Mouse (Mus musculus) midbrain, embryonic 14.5 days (tissue): Measurements from ENCODE around the gene Cul7. TPM values are rescaled to one million over a fixed set of nuclear protein-coding genes. Genes with fewer than 3 reads are reported as not detected.

Source experiments
- ATAC-seq: fragments of 200-750 bp; cut with Nextera tagmentation; 2 replicates; pipeline ENCODE4 v1.8.0; 2017; ENCODE audit warnings: moderate number of reproducible peaks, moderate library complexity; ENCODE audit not compliant: low FRiP score, low TSS enrichment
- DNase-seq: peaks from one replicate; pipeline ENCODE4 v3.0.0-alpha.2; 2015
- H3K27ac ChIP-seq: fragments of 300-500 bp; sonication (generic); replicated peaks from 2 replicates; pipeline ENCODE4 v1.5.1; 2014; ENCODE audit warnings: mild to moderate bottlenecking, low read depth, low read length, moderate library complexity
- H3K27me3 ChIP-seq: fragments of 300-500 bp; sonication (generic); 2 replicates; pipeline ENCODE4 v1.6.1; 2014; ENCODE audit warnings: low read length, control low read depth, mixed read lengths; ENCODE audit not compliant: control insufficient read depth, insufficient read depth
- H3K36me3 ChIP-seq: fragments of 300-500 bp; sonication (generic); 2 replicates; pipeline ENCODE4 v1.6.1; 2014; ENCODE audit warnings: low read length, control low read depth; ENCODE audit not compliant: control insufficient read depth, insufficient read depth
- H3K4me1 ChIP-seq: fragments of 300-500 bp; sonication (generic); 2 replicates; pipeline ENCODE4 v1.6.1; 2014; ENCODE audit warnings: mild to moderate bottlenecking, antibody characterized with exemption, low read length, control low read depth; ENCODE audit not compliant: control insufficient read depth, insufficient read depth
- H3K4me2 ChIP-seq: fragments of 300-500 bp; sonication (generic); 2 replicates; pipeline ENCODE4 v1.6.1; 2014; ENCODE audit warnings: mild to moderate bottlenecking, low read length, moderate library complexity
- H3K4me3 ChIP-seq: fragments of 300-500 bp; sonication (generic); replicated peaks from 2 replicates; pipeline ENCODE4 v1.5.1; 2014; ENCODE audit warnings: low read depth, low read length
- H3K9ac ChIP-seq: fragments of 300-500 bp; sonication (generic); replicated peaks from 2 replicates; pipeline ENCODE4 v1.6.1; 2014; ENCODE audit warnings: mild to moderate bottlenecking, low read length, moderate library complexity
- H3K9me3 ChIP-seq: fragments of 300-500 bp; sonication (generic); 2 replicates; pipeline ENCODE4 v1.6.1; 2016; ENCODE audit warnings: low read length, control low read depth, mixed read lengths; ENCODE audit not compliant: control insufficient read depth
- whole genome bisulfite sequencing: fragments of 180-500 bp; shearing (Covaris S2); extraction: QIAGEN DNeasy Blood & Tissue Kit; methylation state at CpG from one replicate; pipeline ENCODE4 v1.1.7; 2014; 5-methylcytosine and 5-hydroxymethylcytosine counted together
- polyA plus RNA-seq: library from polyadenylated mRNA; unstranded; fragments of >200 nt; fragmentation: Nextera tagmentation; extraction: Ambion mirVana; gene quantifications from 2 replicates; pipeline ENCODE4 v1.2.1, GENCODE M21; 2014

The Cul7 gene
- polyA plus RNA-seq, 1 experiment from 2014 or later = 32.3 TPM

DNA sequence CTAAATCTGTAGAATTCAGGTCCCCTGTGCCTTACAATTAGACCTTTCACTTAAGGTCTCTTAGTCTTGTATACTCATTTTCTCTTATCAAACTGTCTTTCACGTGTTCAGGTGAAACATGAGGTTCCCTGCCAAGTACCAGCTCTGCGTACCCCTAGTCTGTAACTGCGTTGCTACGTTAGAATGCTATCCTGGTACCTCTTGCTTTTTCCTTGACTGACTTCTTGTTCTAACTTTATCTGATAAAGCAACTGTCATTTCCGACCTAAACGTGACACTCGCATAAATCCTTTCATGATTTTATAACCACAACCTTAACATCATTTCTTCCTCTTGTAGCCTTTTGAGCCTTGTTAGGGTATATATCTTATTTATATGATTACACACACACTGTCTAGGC lies 62.3 kb downstream of the Cul7 start:
- Histone ChIP-seq H3K36me3 (peaks cover 32% of the 10 kb centered on the region), H3K27me3 (no peaks in the 10 kb centered on the region), H3K9ac (peak overlapping the region; percentile 80), H3K4me3 (peak overlapping the region; percentile 93), H3K4me2 (peak overlapping the region; percentile 99), H3K4me1 (peaks cover 16% of the 10 kb centered on the region), H3K27ac (no peak overlapping the region), H3K9me3 (no peaks in the 10 kb centered on the region)
- DNase-seq (no peak), ATAC-seq (no peak)
- WGBS = 83% methylated on average over 7 of the region's 7 CpGs

DNA sequence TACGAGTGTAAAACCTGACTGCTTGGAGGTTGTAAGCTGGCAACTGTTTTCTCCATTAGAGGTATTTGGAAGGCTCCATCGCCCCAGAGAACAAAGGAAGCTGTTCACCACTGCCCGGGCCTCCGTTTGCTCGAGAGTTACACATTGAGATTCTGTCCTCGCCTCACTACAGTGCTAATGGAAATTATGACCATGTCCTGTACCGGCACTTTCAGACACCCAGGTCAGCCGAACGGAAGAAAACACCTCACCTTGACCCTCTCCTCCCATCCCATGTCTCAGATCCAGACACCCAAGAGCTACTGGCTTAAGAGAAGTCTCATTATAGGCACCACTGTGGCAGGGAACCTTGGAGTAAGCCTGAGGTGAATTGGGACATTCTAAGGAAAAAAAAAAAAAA lies 63.7 kb downstream of the Cul7 start:
- no peak for DNase-seq
- H3K4me1 ChIP-seq = peaks cover 16% of the 10 kb centered on the region
- H3K4me2 ChIP-seq = no peak overlapping the region
- H3K27me3 ChIP-seq = no peaks in the 10 kb centered on the region
- no peak overlapping the region for H3K27ac ChIP-seq
- WGBS = 92% methylated on average over 9 of the region's 9 CpGs
- no peaks in the 10 kb centered on the region for H3K9me3 ChIP-seq
- no peak overlapping the region for H3K9ac ChIP-seq
- peaks cover 32% of the 10 kb centered on the region for H3K36me3 ChIP-seq
- H3K4me3 ChIP-seq = no peak overlapping the region
- no peak for ATAC-seq

Other genes starting within 250 kb of the Cul7 start
- 1.00 and 4.2 TPM in 2 replicates for gene Crip3, start 221.4 kb upstream of the Cul7 start, polyA plus RNA-seq
- not detected in 2 replicates for gene Slc22a7, start 211.9 kb upstream of the Cul7 start, polyA plus RNA-seq
- gene Ttbk1, start 162.7 kb upstream of the Cul7 start, polyA plus RNA-seq = 6.1 and 6.2 TPM in 2 replicates
- gene Dnph1, start 153.6 kb upstream of the Cul7 start, polyA plus RNA-seq = 17.2 and 20.4 TPM in 2 replicates
- gene Cul9, start 103.9 kb upstream of the Cul7 start, polyA plus RNA-seq = 13.6 and 20.6 TPM in 2 replicates
- gene Srf, start 94.2 kb upstream of the Cul7 start, polyA plus RNA-seq = 4.2 and 5.9 TPM in 2 replicates
- 19.6 and 20.0 TPM in 2 replicates for gene Ptk7, start 20.8 kb upstream of the Cul7 start, polyA plus RNA-seq
- 32.8 and 33.4 TPM in 2 replicates for gene Klc4, start 4.3 kb upstream of the Cul7 start, polyA plus RNA-seq
- gene Mrpl2, start 4.1 kb upstream of the Cul7 start, polyA plus RNA-seq = 73.2 and 78.0 TPM in 2 replicates
- 35.3 and 40.5 TPM in 2 replicates for gene Rrp36, start 24.0 kb downstream of the Cul7 start, polyA plus RNA-seq
- 240 and 297 TPM in 2 replicates for gene Mea1, start 28.5 kb downstream of the Cul7 start, polyA plus RNA-seq
- 141 and 150 TPM in 2 replicates for gene Klhdc3, start 30.6 kb downstream of the Cul7 start, polyA plus RNA-seq
- gene Ppp2r5d, start 54.8 kb downstream of the Cul7 start, polyA plus RNA-seq = 68.3 and 81.4 TPM in 2 replicates
- 20.2 and 24.5 TPM in 2 replicates for gene Pex6, start 61.1 kb downstream of the Cul7 start, polyA plus RNA-seq
- 0.71 and 0.85 TPM in 2 replicates for gene Gnmt, start 78.8 kb downstream of the Cul7 start, polyA plus RNA-seq
- gene Cnpy3, start 101.9 kb downstream of the Cul7 start, polyA plus RNA-seq = 57.3 and 59.5 TPM in 2 replicates
- gene Ptcra, start 113.4 kb downstream of the Cul7 start, polyA plus RNA-seq = 0.22 TPM in 1 of 2 replicates, not detected in the other
- 56.7 and 64.7 TPM in 2 replicates for gene 2310039H08Rik, start 122.3 kb downstream of the Cul7 start, polyA plus RNA-seq
- gene Rpl7l1, start 132.3 kb downstream of the Cul7 start, polyA plus RNA-seq = 74.3 and 96.8 TPM in 2 replicates
- 10.2 and 11.6 TPM in 2 replicates for gene Bicral, start 208.1 kb downstream of the Cul7 start, polyA plus RNA-seq
- 62.8 and 67.6 TPM in 2 replicates for gene Tbcc, start 240.3 kb downstream of the Cul7 start, polyA plus RNA-seq